Mouse (Mus musculus) heart, embryonic 13.5 days (tissue): Measurements from ENCODE around the gene Rnf169. TPM values are rescaled to one million over a fixed set of nuclear protein-coding genes. Genes with fewer than 3 reads are reported as not detected.
A peak's percentile ranks its signal among the peaks of the same experiment; 100 is the strongest.
"Not testable (repeated sequence)": the region's sequence is repeated elsewhere in the genome, so short reads cannot be mapped to it uniquely, and the experiment has no call there.

Source experiments
- ATAC-seq: fragments of 200-750 bp; cut with Nextera tagmentation; 2 replicates; pipeline ENCODE4 v1.8.0; 2017; ENCODE audit warnings: moderate TSS enrichment; ENCODE audit not compliant: insufficient number of reproducible peaks, low FRiP score, low TSS enrichment; ENCODE audit errors: extremely low read depth
- H3K27ac ChIP-seq: fragments of 300-500 bp; sonication (generic); replicated peaks from 2 replicates; pipeline ENCODE4 v1.5.1; 2015; ENCODE audit warnings: moderate library complexity, mild to moderate bottlenecking, inconsistent platforms
- H3K27me3 ChIP-seq: fragments of 300-500 bp; sonication (generic); replicated peaks from 2 replicates; pipeline ENCODE4 v1.6.1; 2015; ENCODE audit warnings: mild to moderate bottlenecking, inconsistent platforms
- H3K36me3 ChIP-seq: fragments of 300-500 bp; sonication (generic); 2 replicates; pipeline ENCODE4 v1.6.1; 2015; ENCODE audit warnings: mild to moderate bottlenecking, inconsistent platforms
- H3K4me1 ChIP-seq: fragments of 300-500 bp; sonication (generic); 2 replicates; pipeline ENCODE4 v1.6.1; 2015; ENCODE audit warnings: inconsistent platforms
- H3K4me2 ChIP-seq: fragments of 300-500 bp; sonication (generic); 2 replicates; pipeline ENCODE4 v1.6.1; 2015; ENCODE audit warnings: inconsistent platforms, mild to moderate bottlenecking, moderate library complexity
- H3K4me3 ChIP-seq: fragments of 300-500 bp; sonication (generic); 2 replicates; pipeline ENCODE4 v1.5.1; 2015; ENCODE audit warnings: moderate library complexity, mild to moderate bottlenecking, inconsistent platforms
- H3K9ac ChIP-seq: fragments of 300-500 bp; sonication (generic); 2 replicates; pipeline ENCODE4 v1.6.1; 2015; ENCODE audit warnings: inconsistent platforms, mild to moderate bottlenecking, moderate library complexity
- H3K9me3 ChIP-seq: fragments of 300-500 bp; sonication (generic); 2 replicates; pipeline ENCODE4 v1.6.1; 2016; ENCODE audit warnings: inconsistent platforms
- WGBS: fragments of 180-500 bp; shearing (Covaris S2); methylation state at CpG from one replicate; pipeline ENCODE4 v1.1.7; 2015; ENCODE audit warnings: mixed read lengths; 5-methylcytosine and 5-hydroxymethylcytosine counted together
- polyA plus RNA-seq: library from polyadenylated mRNA; unstranded; fragments of >200 nt; fragmentation: Nextera tagmentation; extraction: Ambion mirVana; gene quantifications from 2 replicates; pipeline ENCODE4 v1.2.1, GENCODE M21; 2015

Rnf169 gene
- polyA plus RNA-seq, 1 experiment from 2014 or later: 2.7 TPM

DNA sequence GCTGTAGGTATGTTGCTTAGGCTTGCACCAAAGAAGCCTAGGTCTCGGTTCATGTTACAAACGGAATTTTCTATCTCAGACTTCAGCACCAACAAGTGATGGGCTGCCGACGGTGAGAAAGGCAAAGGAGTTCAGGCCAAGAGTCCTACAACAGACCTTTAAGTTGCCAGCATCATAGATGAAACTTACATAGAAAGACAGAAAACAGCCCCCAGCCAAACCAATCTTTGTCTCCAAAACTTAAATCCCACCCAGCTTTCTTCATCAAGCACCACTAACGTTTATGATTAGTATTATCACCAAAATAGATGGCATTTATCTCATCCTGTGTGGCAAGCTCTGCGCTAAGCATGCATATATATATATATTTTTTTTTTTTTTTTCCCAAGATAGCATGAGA, 1.2 kb downstream of the Rnf169 start:
- Histone ChIP-seq H3K9ac (peak overlapping the region; percentile 99), H3K27me3 (no peaks in the 10 kb centered on the region), H3K4me2 (peak overlapping the region; percentile 80), H3K4me3 (peak overlapping the region; percentile 92), H3K9me3 (no peaks in the 10 kb centered on the region), H3K36me3 (no peaks in the 10 kb centered on the region), H3K27ac (peak overlapping the region; percentile 97), H3K4me1 (peaks cover 35% of the 10 kb centered on the region)
- 2% methylated on average over 6 of the region's 6 CpGs for WGBS
- no peak for ATAC-seq

DNA sequence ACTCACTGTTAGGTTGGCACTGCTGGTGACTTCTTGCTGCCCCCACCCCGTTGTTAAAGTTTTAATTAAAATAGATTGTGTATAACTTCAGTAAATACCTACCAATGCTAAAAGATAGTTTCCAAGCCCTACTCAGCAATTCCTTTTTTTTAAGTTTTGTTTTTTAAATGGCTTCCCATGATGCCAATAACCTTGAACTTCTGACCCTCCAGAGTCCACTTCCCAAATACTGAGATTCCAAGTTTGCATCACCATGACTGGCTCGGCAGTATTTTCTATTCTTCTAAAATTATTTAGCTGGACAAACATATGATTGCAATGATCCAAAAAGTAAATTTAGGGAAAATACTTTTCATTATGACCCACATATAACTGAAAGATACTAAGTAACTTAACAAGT, 2.2 kb downstream of the Rnf169 start:
- H3K36me3 ChIP-seq: no peaks in the 10 kb centered on the region
- no peaks in the 10 kb centered on the region for H3K9me3 ChIP-seq
- H3K4me1 ChIP-seq: peaks cover 45% of the 10 kb centered on the region
- no peak for ATAC-seq
- H3K4me3 ChIP-seq: no peak overlapping the region
- H3K4me2 ChIP-seq: no peak overlapping the region
- H3K27me3 ChIP-seq: no peaks in the 10 kb centered on the region
- H3K9ac ChIP-seq: no peak overlapping the region
- 81% methylated on average over 2 of the region's 2 CpGs for WGBS
- H3K27ac ChIP-seq: no peak overlapping the region

DNA sequence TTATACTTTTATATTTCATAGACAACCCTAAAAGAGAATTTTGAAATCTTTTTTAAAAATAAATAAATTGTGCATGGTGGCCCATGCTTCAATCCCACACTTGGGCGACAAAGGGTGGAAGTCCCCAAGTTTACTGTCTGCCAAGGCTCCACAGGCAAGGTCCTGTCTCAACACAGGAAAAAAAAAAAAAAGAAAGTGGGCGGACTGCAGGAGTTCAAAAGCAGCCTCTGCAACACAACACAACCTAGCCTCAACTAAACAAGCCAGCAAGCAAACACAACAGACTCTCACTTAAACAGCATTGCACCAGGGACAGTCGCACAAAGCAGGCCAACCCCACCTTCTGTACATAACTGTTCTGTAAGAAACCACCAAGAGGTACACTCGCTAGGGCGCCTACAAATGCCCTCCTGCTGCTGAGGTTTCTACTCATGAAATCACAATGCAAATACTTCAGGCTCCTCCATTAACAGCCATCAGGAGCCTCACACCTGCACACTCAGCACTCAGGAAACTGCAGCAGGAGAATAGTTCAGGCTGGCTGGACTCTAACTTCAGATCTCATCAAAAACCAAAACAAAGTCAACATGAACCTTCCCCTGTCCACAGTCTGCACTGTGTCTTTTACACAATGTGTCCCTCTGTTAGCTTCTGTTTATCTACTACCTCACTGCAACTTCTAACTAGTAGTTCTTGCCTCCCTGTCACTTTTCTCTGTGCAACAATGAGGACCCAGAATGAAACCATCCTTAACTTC, 4.3 kb downstream of the Rnf169 start:
- Histone ChIP-seq H3K27ac (no peak overlapping the region), H3K9ac (no peak overlapping the region), H3K4me2 (no peak overlapping the region), H3K36me3 (no peaks in the 10 kb centered on the region), H3K4me3 (no peak overlapping the region), H3K27me3 (no peaks in the 10 kb centered on the region), H3K9me3 (no peaks in the 10 kb centered on the region), H3K4me1 (peaks cover 45% of the 10 kb centered on the region)
- ATAC-seq: no peak
- WGBS: 88% methylated on average over 5 of the region's 5 CpGs

DNA sequence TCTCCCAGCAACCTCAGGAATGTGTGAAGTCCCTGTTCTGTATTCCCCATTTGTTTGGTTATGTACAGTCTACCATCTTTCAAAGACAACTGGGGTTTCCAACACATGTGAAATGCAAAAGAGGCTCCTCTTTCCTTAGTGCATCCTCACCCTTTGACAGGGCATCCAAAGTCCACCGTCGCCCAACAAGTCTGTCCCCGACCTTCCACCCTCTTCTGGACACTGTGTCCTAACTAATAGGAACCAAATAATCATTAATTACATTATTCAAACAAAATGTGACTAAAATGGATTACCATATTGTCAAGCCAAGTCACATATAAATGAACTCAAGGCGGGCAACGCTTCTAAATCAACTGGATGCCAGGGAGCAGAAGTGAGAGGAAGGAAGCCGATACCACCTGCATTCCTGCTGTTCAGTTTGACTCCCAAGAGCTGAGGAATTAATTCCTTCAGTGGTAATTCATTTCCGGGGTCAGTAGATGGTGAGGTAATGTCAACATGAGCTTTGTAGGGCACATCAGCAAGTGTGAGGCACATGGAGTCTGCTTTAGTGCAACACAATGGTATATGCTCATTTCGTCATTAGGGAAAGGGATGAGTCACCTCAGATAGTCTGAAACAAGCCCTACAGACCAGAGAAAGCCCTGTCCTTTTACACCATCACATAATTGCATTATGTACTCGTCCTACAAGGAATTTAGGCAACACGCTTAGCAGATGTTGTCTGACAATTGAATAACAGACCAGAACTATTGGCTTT, 5.9 kb downstream of the Rnf169 start:
- Histone ChIP-seq H3K27ac (peak overlapping the region; percentile 15; the same call in 1 of the 2 replicates), H3K9me3 (no peaks in the 10 kb centered on the region), H3K4me2 (no peak overlapping the region), H3K27me3 (no peaks in the 10 kb centered on the region), H3K9ac (0 out of 2 replicates have a peak overlapping the region, but pooled peaks have one; percentile 10), H3K4me3 (no peak overlapping the region), H3K4me1 (peaks cover 44% of the 10 kb centered on the region), H3K36me3 (no peaks in the 10 kb centered on the region)
- 70% methylated on average over 10 of the region's 10 CpGs for WGBS
- ATAC-seq: no peak

DNA sequence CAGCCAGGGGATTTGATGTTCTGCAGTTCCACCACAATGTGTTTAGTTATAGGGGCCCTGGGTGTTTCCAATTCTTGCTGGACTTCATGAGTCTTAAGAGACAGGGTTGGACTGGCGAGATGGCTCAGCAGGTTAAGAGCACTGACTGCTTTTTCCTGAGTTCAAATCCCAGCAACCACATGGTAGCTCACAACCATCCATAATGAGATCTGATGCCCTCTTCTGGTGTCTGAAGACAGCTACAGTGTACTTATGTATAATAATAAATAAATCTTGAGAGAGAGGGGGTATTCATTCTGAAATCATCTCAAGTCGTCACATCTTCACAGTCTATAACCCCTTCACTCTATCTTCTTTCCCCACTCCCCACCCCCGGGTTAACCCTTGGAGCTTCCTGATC, 7.3 kb downstream of the Rnf169 start:
- not testable (repeated sequence) for H3K4me2 ChIP-seq, H3K9me3 ChIP-seq, H3K27me3 ChIP-seq, ATAC-seq, H3K9ac ChIP-seq, H3K4me3 ChIP-seq, H3K36me3 ChIP-seq, H3K27ac ChIP-seq
- peaks cover 38% of the 10 kb centered on the region for H3K4me1 ChIP-seq
- whole genome bisulfite sequencing: 87% methylated on average over 3 of the region's 3 CpGs

DNA sequence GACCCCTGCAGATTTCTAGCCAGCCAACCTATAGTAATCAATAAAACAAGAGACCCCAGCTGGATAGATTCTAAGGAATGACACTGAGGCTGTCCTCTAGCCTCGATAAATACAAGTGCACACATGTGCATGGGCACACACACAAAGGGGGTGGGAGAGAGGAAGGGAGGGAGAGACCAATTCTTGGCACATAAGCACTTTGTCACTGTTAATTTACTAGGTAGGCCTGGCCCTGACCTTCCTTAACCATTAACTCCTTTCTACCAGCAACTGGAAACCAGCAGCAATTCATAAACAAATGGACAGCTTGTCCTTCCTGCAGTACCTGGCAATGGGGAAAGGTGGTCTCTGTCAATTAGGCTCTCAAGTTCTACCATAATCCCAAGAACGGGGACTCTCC, 8.3 kb downstream of the Rnf169 start:
- no peaks in the 10 kb centered on the region for H3K27me3 ChIP-seq
- H3K27ac ChIP-seq: no peak overlapping the region
- no peak overlapping the region for H3K9ac ChIP-seq
- no peak overlapping the region for H3K4me2 ChIP-seq
- H3K36me3 ChIP-seq: no peaks in the 10 kb centered on the region
- no peak overlapping the region for H3K4me3 ChIP-seq
- H3K9me3 ChIP-seq: no peaks in the 10 kb centered on the region
- ATAC-seq: no peak
- 81% methylated on average over 2 of the region's 2 CpGs for WGBS
- peaks cover 39% of the 10 kb centered on the region for H3K4me1 ChIP-seq

DNA sequence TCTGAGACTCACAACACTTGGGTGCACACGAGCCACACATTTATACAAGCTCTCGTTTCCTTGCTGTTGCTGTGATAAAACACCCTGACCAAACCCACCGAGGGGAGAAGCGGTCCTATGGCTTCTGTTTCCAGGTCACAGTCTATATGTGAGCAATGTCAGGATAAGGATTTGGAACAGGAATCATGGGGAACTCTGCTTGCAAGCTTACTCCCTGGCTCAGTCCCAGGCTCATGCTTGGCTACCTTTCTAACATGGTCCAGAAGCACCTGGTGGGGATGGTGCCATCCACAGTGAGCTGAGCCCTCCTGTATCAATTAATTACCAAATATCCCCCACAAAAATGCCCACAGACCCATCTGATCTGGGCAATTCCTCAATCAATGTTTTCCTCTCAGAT, 11.1 kb downstream of the Rnf169 start:
- 76% methylated on average over 4 of the region's 4 CpGs for WGBS
- H3K4me2 ChIP-seq: no peak overlapping the region
- no peaks in the 10 kb centered on the region for H3K9me3 ChIP-seq
- no peak overlapping the region for H3K4me3 ChIP-seq
- no peak overlapping the region for H3K27ac ChIP-seq
- no peaks in the 10 kb centered on the region for H3K27me3 ChIP-seq
- H3K36me3 ChIP-seq: no peaks in the 10 kb centered on the region
- peaks cover 54% of the 10 kb centered on the region for H3K4me1 ChIP-seq
- H3K9ac ChIP-seq: no peak overlapping the region
- no peak for ATAC-seq

DNA sequence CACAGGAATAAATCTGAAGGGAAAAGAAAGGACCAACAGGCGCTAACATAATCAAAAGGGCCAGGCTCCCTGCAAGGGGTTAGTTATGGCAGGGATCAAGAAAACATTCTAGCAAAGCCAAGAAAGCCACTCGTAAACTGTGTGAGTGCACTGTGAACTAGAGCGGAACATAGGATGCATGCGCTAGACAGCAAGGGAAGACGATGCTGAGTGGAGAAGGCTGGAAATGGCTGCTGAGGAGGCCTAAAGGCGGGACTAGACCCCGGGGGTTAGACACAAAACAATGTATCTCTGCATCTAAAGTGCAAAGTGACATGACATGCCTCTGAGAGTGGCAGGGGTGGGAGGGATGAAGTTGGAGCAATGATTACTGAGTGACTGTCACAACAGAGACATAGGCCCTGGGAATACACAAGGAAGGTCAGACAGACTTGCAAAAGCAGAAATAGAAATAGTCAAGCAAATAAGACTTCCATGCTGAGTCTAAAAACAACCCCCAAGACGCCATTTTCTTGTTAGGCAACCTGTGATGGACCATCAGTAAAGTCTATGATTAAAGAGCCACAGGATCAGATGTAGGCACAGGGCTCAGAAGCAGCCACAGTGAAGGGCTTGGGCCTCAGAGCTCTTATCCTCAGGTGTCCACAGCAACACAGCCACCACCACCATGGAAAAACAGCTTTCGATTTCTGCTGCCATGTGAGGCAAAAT, 14.1 kb downstream of the Rnf169 start:
- H3K27ac ChIP-seq: peak overlapping the region; percentile 65
- H3K9ac ChIP-seq: no peak overlapping the region
- H3K9me3 ChIP-seq: no peaks in the 10 kb centered on the region
- peaks cover 65% of the 10 kb centered on the region for H3K4me1 ChIP-seq
- ATAC-seq: no peak
- no peaks in the 10 kb centered on the region for H3K27me3 ChIP-seq
- no peak overlapping the region for H3K4me3 ChIP-seq
- no peak overlapping the region for H3K4me2 ChIP-seq
- 67% methylated on average over 9 of the region's 9 CpGs for WGBS
- no peaks in the 10 kb centered on the region for H3K36me3 ChIP-seq

DNA sequence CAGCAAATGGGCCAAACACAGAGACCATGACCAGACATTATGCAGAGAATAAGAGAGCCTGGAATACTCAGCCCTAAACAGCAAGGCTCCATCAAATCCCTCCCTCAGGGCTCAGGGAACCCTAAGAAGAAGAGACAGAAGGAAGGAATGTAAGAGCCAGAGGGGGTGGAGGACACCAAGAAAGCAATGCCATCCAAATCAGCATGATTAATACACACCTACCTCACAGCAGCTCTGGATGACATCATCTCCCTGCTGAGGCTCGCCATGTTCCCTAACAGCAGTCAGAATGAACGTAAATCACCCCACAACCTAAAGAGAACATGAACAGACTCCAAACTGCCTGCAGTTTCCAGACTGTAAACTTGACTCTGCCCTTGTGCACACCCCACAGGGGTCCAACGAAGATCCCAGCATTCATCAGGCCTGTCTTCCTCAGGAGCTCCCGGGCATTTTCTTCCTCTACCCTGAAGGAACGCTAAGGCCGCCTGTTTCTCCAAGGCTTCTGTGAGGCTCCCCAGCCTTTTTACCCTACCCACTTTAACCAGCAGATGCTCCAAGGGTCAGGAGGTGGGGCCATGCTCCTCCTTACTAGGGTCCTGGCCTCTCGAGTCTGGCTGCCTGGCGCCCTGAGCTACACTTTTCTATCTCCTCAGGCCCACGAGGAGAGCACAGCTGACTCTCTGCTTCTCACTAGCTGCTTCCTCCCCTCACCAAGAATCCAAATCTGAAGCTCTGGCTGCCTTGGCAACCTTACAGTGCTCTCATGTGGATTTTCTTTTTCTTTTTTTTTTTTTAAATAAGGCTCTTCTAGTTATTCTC, 15.0 kb downstream of the Rnf169 start:
- no peaks in the 10 kb centered on the region for H3K9me3 ChIP-seq
- H3K4me3 ChIP-seq: no peak overlapping the region
- no peaks in the 10 kb centered on the region for H3K27me3 ChIP-seq
- WGBS: 34% methylated on average over 9 of the region's 9 CpGs
- no peaks in the 10 kb centered on the region for H3K36me3 ChIP-seq
- H3K9ac ChIP-seq: peak overlapping the region; percentile 68; the same call in 1 of the 2 replicates
- peak overlapping the region; percentile 35 for H3K4me2 ChIP-seq
- peak overlapping the region; percentile 65 for H3K27ac ChIP-seq
- peaks cover 64% of the 10 kb centered on the region for H3K4me1 ChIP-seq
- ATAC-seq: no peak

DNA sequence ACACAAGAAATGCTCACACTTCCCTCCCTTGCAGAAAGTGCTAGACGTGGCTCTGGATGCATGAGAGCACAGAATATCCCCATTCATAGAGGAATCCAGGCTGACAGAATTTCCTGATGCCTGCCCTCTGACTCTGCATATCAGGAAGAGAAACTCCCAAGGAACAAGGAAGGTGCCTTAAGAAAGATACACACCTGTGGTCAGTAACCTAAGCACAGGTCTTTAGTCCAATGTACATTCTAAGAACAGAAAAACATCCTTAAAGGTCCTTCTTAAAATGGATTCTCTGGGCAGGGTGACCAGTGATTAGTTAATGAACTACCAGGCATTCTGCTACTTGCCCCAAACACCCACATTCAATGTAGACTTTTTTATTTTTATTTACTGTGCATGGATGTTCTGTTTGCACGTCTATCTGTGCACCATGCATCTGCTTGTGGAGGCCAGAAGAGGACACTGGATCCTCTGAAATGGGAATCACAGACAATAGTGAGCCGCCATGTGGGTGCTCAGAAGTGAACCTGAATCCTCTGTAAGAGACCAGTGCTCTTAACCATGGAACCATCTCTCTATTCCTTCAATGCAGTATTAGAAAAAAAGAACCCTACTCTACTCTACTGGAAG, 16.9 kb downstream of the Rnf169 start:
- H3K27me3 ChIP-seq: no peaks in the 10 kb centered on the region
- no peaks in the 10 kb centered on the region for H3K9me3 ChIP-seq
- no peak overlapping the region for H3K4me3 ChIP-seq
- peak overlapping the region; percentile 16; the same call in 1 of the 2 replicates for H3K27ac ChIP-seq
- no peak overlapping the region for H3K9ac ChIP-seq
- peaks cover 58% of the 10 kb centered on the region for H3K4me1 ChIP-seq
- ATAC-seq: no peak
- H3K4me2 ChIP-seq: no peak overlapping the region
- 79% methylated on average over 3 of the region's 3 CpGs for WGBS
- no peaks in the 10 kb centered on the region for H3K36me3 ChIP-seq
